Mouse (Mus musculus): ENCODE measurements around the gene Serpinb2. TPM values are rescaled to one million over a fixed set of nuclear protein-coding genes. Genes with fewer than 3 reads are reported as not detected.

Gene Serpinb2
- under 1 TPM in 1 of 2 experiments, not detected in 1; 0.02 TPM for polyA plus RNA-seq (2012; fragmentation: generic; extraction: Trizol)

DNA sequence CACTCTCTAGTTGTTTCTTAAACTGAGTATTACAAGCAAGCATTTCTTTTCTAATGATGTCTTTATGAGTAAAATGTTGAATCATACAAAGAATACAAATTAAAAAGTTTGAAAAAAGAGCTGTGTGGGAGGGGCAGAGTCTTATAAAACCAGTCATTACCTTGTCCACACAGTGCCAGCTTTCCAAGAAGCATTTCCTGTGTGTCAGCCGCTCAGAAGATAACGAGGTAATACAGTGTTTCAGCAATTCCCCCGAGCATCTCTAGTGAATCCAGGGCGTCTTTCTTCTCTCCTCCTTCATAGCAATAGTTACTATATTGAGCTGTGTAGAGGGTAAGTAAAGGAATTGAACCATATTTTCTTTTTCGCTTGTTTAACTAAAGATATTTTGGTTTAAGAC lies at the start of gene Serpinb2:
Serpinb2 (plus strand) TSS at position 172 of the 400 bp plus-strand sequence.

Other genes with a start within 250 kb of the Serpinb2 start
- not detected for gene Serpinb3b, start 233.1 kb upstream of the Serpinb2 start, polyA plus RNA-seq (2012; fragmentation: generic; extraction: Trizol)
- not detected for gene Serpinb3c, start 233.1 kb upstream of the Serpinb2 start, polyA plus RNA-seq (2012; fragmentation: generic; extraction: Trizol)
- not detected for gene Serpinb11, start 150.2 kb upstream of the Serpinb2 start, polyA plus RNA-seq (2012; fragmentation: generic; extraction: Trizol)
- gene Serpinb7, start 111.8 kb upstream of the Serpinb2 start, polyA plus RNA-seq (2012; fragmentation: generic; extraction: Trizol): under 1 TPM in 1 of 2 experiments, not detected in 1; 0.05 TPM
- gene Serpinb8, start 78.6 kb downstream of the Serpinb2 start, polyA plus RNA-seq (2012; fragmentation: generic; extraction: Trizol): 10 to 100 TPM in 1 of 2 experiments, 1 to 10 TPM in 1; 1.4 to 25.9 TPM

Measured in C3H10T1/2 (cell line).